Mouse (Mus musculus): ENCODE results near the gene Ntrk1.

- TF ChIP-seq ZMIZ1 (IDR thresholded peaks at IDR 0.05; ENCODE audit: low read depth, low read length) (no peak), POLR2A (IDR thresholded peaks at IDR 0.05; ENCODE audit: control insufficient read depth in 1 of 2, insufficient read depth in 1 of 2, low read depth in 1 of 2, low read length in 2 of 2, poor library complexity in 1 of 2) (no peak), MAZ (IDR thresholded peaks at IDR 0.05; ENCODE audit: low read depth, low read length) (no peak), CTCF (IDR thresholded peaks at IDR 0.05 in 2 of 3, conservative IDR thresholded peaks at IDR 0.05 in 1 of 3; ENCODE audit: control insufficient read depth in 1 of 3, insufficient read depth in 1 of 3, low read depth in 2 of 3, low read length in 3 of 3, poor library complexity in 1 of 3, severe bottlenecking in 1 of 3) (no peak), E2F4 (IDR thresholded peaks at IDR 0.05; ENCODE audit: borderline replicate concordance, low read depth, low read length) (no peak), USF1 (IDR thresholded peaks at IDR 0.05; ENCODE audit: low read depth, low read length) (no peak), USF2 (IDR thresholded peaks at IDR 0.05; ENCODE audit: borderline replicate concordance in 1 of 2, insufficient read depth in 1 of 2, low read depth in 1 of 2, low read length in 2 of 2) (no peak), TCF12 (IDR thresholded peaks at IDR 0.05; ENCODE audit: low read depth, low read length) (no peak), EP300 (IDR thresholded peaks at IDR 0.05; ENCODE audit: low read depth in 1 of 2, low read length in 2 of 2) (no peak), GABPA (IDR thresholded peaks at IDR 0.05; ENCODE audit: low read depth, low read length) (no peak), CHD1 (IDR thresholded peaks at IDR 0.05; ENCODE audit: low read depth, low read length) (no peak), TAL1 (IDR thresholded peaks at IDR 0.05; ENCODE audit: low read length) (no peak), GATA1 (IDR thresholded peaks at IDR 0.05; ENCODE audit: low read depth, low read length) (no peak)
These were observed 37.3 kb upstream of the Ntrk1 start for GRCm38 (mm10) chr3:87832109-87832859.
